Mouse (Mus musculus): Measurements from ENCODE around the gene Adad1. TPM values are rescaled to one million over a fixed set of nuclear protein-coding genes. Genes with fewer than 3 reads are reported as not detected.

Gene Adad1
- polyA plus RNA-seq, 1 experiment from 2014 or later: 1.9 TPM

DNA sequence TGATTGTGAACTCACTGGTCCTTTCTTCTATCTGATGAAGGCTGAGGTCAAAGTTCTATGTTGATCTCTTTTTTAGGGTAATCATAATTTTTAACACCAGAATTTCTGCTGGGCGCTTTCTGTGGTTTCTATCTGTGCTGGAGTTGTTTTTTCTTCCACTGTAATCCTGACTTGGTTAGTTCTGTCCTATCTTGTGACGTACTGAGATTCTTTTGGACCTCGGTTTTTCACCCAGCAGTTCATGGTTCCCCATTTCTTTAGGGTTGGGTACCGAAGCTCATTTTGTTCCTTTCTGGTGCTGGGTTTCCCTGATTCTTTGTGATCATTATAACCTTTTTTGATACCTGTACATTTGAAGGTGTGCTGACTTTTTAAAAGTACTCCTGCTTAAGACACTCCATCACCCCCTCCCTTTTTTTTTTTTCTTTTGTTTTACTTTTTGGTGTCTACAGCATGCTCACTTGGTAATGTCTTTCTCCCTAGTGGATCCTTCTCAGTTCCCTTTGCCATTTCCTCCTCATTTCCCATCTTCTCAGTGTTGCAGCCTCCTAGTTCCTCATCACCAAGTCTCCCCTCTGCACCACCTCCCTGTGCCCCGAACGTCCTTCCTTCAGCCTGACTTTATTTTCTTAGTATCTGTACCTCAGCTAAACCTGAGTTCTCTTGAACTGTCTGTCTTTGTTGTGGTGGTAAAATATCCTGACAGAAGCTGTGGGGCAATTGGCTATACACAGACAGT, 77.0 kb downstream of the Adad1 start:
- H3K36me3 ChIP-seq: no peaks in the 10 kb centered on the region
- no peaks in the 10 kb centered on the region for H3K4me1 ChIP-seq
- no peak for ATAC-seq (ENCODE audit: low FRiP score, low read depth)
- WGBS: 90% methylated on average over 6 of the region's 6 CpGs
- no peak overlapping the region for H3K27ac ChIP-seq
- H3K9me3 ChIP-seq: no peaks in the 10 kb centered on the region
- H3K27me3 ChIP-seq: no peaks in the 10 kb centered on the region
- no peak overlapping the region for H3K4me2 ChIP-seq (replicated peaks)
- H3K9ac ChIP-seq: no peak overlapping the region
- H3K4me3 ChIP-seq: no peak overlapping the region

DNA sequence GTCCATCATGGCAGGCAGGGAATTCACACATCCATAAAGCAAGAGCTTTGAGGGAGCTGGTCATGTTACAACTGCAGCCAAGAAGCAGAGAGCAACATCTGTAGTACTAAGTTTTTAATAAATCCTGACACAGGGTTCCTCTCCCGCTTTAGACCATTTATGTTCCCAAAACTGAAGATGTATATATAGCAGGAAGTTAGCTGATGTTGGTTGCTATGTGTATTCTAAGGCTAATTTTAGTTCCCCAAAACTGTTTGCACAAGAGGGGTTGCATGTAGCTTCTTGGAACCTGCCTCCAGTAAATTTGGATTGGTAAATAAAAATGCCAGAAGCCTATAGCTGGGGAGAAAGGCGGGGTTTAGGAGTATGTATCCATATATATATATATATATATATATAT, 78.5 kb downstream of the Adad1 start:
- Histone ChIP-seq H3K27me3 (no peaks in the 10 kb centered on the region), H3K4me1 (peaks cover 5% of the 10 kb centered on the region), H3K9ac (no peak overlapping the region), H3K4me3 (no peak overlapping the region), H3K27ac (no peak overlapping the region), H3K36me3 (no peaks in the 10 kb centered on the region), H3K9me3 (no peaks in the 10 kb centered on the region), H3K4me2 (replicated peaks) (no peak overlapping the region)
- WGBS: 77% methylated on average over 2 of the region's 2 CpGs
- no peak for ATAC-seq (ENCODE audit: low FRiP score, low read depth)

- Histone ChIP-seq H3K4me2 (replicated peaks) (no peak overlapping the region), H3K4me3 (no peak overlapping the region), H3K9ac (no peak overlapping the region), H3K4me1 (peaks cover 10% of the 10 kb centered on the region), H3K36me3 (no peaks in the 10 kb centered on the region), H3K27ac (no peak overlapping the region), H3K9me3 (no peaks in the 10 kb centered on the region), H3K27me3 (no peaks in the 10 kb centered on the region)
- ATAC-seq (ENCODE audit: low FRiP score, low read depth): no peak
- WGBS: 36% methylated on average over 1 of the region's 1 CpGs
These were observed 81.7 kb downstream of the Adad1 start for GRCm38 (mm10) chr3:37144979-37145378.

GRCm38 (mm10) chr3:37146406-37146805, 83.1 kb downstream of the Adad1 start:
- Histone ChIP-seq H3K9me3 (no peaks in the 10 kb centered on the region), H3K27ac (no peak overlapping the region), H3K36me3 (no peaks in the 10 kb centered on the region), H3K4me3 (no peak overlapping the region), H3K4me1 (peaks cover 13% of the 10 kb centered on the region), H3K9ac (no peak overlapping the region), H3K27me3 (no peaks in the 10 kb centered on the region), H3K4me2 (replicated peaks) (peak overlapping the region; percentile 39)
- peak; percentile 66; the same call in 1 of the 2 replicates for ATAC-seq (ENCODE audit: low FRiP score, low read depth)
- 13% methylated on average over 8 of the region's 8 CpGs for WGBS

GRCm38 (mm10) chr3:37146810-37147209, 83.5 kb downstream of the Adad1 start:
- Histone ChIP-seq H3K4me1 (peaks cover 14% of the 10 kb centered on the region), H3K9ac (no peak overlapping the region), H3K9me3 (no peaks in the 10 kb centered on the region), H3K27me3 (no peaks in the 10 kb centered on the region), H3K36me3 (no peaks in the 10 kb centered on the region), H3K4me2 (replicated peaks) (peak overlapping the region; percentile 39), H3K4me3 (no peak overlapping the region), H3K27ac (no peak overlapping the region)
- WGBS: 44% methylated on average over 7 of the region's 7 CpGs
- ATAC-seq (ENCODE audit: low FRiP score, low read depth): 0 out of 2 replicates have a peak, but pooled peaks have one; percentile 36

GRCm38 (mm10) chr3:37152274-37152673, 88.9 kb downstream of the Adad1 start:
- Histone ChIP-seq H3K9me3 (no peaks in the 10 kb centered on the region), H3K27me3 (no peaks in the 10 kb centered on the region), H3K4me2 (replicated peaks) (no peak overlapping the region), H3K4me1 (0 out of 2 replicates have a peak, but pooled peaks cover 5% of the 10 kb centered on the region), H3K36me3 (no peaks in the 10 kb centered on the region), H3K9ac (no peak overlapping the region), H3K27ac (no peak overlapping the region), H3K4me3 (no peak overlapping the region)
- no peak for ATAC-seq (ENCODE audit: low FRiP score, low read depth)
- 87% methylated on average over 10 of the region's 10 CpGs for WGBS

DNA sequence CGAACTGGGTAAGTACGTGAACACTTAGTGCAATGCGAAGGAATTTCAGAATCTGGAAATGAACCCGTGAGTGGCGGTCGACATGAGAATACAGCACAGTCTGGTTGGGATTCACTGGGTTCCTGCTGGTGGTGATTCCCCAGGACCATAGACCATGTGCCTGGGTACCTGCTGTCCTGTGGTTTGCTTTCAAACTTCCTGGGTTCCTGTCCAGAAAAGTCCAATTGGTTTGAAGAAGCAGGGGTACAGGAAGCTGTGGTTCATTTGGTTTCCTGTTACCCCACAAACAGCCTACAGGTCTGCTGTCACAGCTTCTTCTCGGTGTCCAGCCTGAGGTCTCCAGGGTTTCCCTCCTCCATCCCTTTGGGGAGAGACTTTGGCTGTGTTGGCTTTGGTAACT, 89.7 kb downstream of the Adad1 start:
- ATAC-seq (ENCODE audit: low FRiP score, low read depth): no peak
- no peak overlapping the region for H3K9ac ChIP-seq
- 90% methylated on average over 7 of the region's 7 CpGs for WGBS
- H3K36me3 ChIP-seq: no peaks in the 10 kb centered on the region
- no peak overlapping the region for H3K4me2 ChIP-seq (replicated peaks)
- no peaks in the 10 kb centered on the region for H3K9me3 ChIP-seq
- H3K4me3 ChIP-seq: no peak overlapping the region
- H3K27me3 ChIP-seq: no peaks in the 10 kb centered on the region
- 0 out of 2 replicates have a peak, but pooled peaks cover 5% of the 10 kb centered on the region for H3K4me1 ChIP-seq
- H3K27ac ChIP-seq: no peak overlapping the region

DNA sequence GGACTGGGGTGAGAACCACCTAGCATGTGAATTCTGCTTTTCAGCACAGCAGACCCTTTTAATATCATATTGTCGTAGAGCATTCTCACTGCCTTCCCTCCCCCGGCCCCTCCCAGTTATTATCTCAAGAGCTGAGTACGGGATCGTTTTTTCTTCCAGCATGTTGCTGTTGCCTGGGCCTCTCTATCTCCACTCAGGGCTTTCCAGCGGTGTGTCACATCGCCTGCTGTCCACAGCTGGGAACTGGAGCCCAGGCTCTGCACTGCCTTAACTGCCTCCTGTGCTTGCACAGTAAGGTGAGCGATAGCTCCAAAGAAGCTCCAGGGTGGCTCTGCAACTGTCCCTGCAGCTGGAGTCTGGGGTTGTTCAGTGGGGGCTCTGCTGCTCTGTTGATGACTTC, 91.1 kb downstream of the Adad1 start:
- Histone ChIP-seq H3K36me3 (no peaks in the 10 kb centered on the region), H3K4me1 (0 out of 2 replicates have a peak, but pooled peaks cover 5% of the 10 kb centered on the region), H3K27me3 (no peaks in the 10 kb centered on the region), H3K9me3 (no peaks in the 10 kb centered on the region), H3K9ac (no peak overlapping the region), H3K4me2 (replicated peaks) (no peak overlapping the region), H3K4me3 (no peak overlapping the region), H3K27ac (no peak overlapping the region)
- WGBS: 78% methylated on average over 7 of the region's 7 CpGs
- no peak for ATAC-seq (ENCODE audit: low FRiP score, low read depth)

DNA sequence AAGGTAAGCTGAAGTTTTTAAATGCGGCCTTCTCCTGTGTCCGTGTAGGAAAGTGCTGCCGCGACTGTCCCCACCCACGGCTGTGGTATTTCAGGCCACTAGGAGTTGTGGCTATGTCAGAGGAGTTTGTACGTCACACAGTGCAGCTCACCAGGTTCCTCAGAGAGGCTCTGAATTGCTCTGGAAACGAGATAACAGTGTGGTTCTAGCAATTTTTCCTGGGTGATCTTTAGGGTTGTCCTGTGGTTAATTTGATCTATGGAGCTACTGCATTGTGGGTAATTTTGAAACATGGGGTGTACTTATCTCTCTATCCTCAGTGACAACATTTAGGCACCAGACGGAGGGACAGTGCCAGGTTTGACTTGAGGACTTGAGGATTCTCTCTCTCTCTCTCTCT, 93.8 kb downstream of the Adad1 start:
- Histone ChIP-seq H3K4me1 (no peaks in the 10 kb centered on the region), H3K27ac (no peak overlapping the region), H3K4me3 (no peak overlapping the region), H3K9me3 (no peaks in the 10 kb centered on the region), H3K36me3 (no peaks in the 10 kb centered on the region), H3K9ac (no peak overlapping the region), H3K27me3 (no peaks in the 10 kb centered on the region), H3K4me2 (replicated peaks) (no peak overlapping the region)
- 74% methylated on average over 8 of the region's 8 CpGs for WGBS
- no peak for ATAC-seq (ENCODE audit: low FRiP score, low read depth)

DNA sequence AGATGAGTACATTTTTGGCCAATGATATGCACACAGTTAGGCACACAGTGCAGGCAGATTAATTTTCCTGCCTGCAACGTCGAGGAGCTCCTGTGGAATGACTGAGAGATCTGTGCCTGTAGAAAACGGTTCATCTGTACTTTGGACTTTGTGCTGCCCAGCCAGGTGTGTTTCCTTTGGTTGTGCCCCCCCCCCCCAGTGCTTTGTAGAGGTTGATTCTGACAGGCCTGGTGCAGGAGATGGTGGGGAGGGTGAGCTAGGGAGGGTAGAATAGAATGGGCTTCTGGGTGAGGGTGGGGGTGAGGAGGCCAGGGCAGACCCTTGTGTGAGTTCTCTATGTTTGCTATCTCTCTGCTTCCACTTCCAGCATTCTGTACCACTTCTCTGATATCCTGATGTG, 94.9 kb downstream of the Adad1 start:
- H3K4me3 ChIP-seq: no peak overlapping the region
- 85% methylated on average over 3 of the region's 3 CpGs for WGBS
- H3K27me3 ChIP-seq: no peaks in the 10 kb centered on the region
- H3K36me3 ChIP-seq: no peaks in the 10 kb centered on the region
- ATAC-seq (ENCODE audit: low FRiP score, low read depth): no peak
- no peak overlapping the region for H3K4me2 ChIP-seq (replicated peaks)
- no peak overlapping the region for H3K27ac ChIP-seq
- no peaks in the 10 kb centered on the region for H3K4me1 ChIP-seq
- H3K9ac ChIP-seq: no peak overlapping the region
- no peaks in the 10 kb centered on the region for H3K9me3 ChIP-seq

DNA sequence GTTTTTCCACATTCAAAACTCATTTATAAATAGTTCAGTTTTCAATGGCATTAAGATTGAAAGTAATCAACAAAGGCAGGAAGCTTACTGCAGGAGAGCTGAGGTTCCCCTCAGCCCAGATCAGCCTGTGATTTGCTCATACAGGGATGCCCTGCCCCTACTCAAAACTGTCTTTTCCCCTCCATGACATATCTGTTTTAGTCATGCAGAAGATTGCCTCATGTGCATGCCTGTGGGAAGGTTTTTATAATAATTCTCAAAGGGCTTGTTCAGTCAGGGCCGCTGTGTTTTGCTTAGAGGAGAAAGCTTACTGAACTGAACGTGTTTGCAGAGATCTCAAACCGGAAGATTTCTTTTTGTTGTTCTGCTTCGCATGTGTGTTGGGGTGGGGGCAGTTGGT, 97.8 kb downstream of the Adad1 start:
- ATAC-seq (ENCODE audit: low FRiP score, low read depth): no peak
- WGBS: 73% methylated on average over 4 of the region's 4 CpGs
- Histone ChIP-seq H3K9me3 (no peaks in the 10 kb centered on the region), H3K4me3 (no peak overlapping the region), H3K9ac (no peak overlapping the region), H3K27me3 (no peaks in the 10 kb centered on the region), H3K4me2 (replicated peaks) (no peak overlapping the region), H3K4me1 (no peaks in the 10 kb centered on the region), H3K36me3 (no peaks in the 10 kb centered on the region), H3K27ac (no peak overlapping the region)

GRCm38 (mm10) chr3:37169283-37169682, 106.0 kb downstream of the Adad1 start:
- Histone ChIP-seq H3K27me3 (no peaks in the 10 kb centered on the region), H3K9me3 (0 out of 2 replicates have a peak, but pooled peaks cover 4% of the 10 kb centered on the region), H3K27ac (no peak overlapping the region), H3K4me2 (replicated peaks) (no peak overlapping the region), H3K4me1 (no peaks in the 10 kb centered on the region), H3K9ac (no peak overlapping the region), H3K36me3 (no peaks in the 10 kb centered on the region), H3K4me3 (no peak overlapping the region)
- 90% methylated on average over 2 of the region's 2 CpGs for WGBS
- ATAC-seq (ENCODE audit: low FRiP score, low read depth): no peak

Data from limb, embryonic 13.5 days (tissue).